Mouse (Mus musculus) midbrain, embryonic 11.5 days (tissue): Measurements from ENCODE around the gene Gm6993. TPM values are rescaled to one million over a fixed set of nuclear protein-coding genes. Genes with fewer than 3 reads are reported as not detected.
A peak's percentile ranks its signal among the peaks of the same experiment; 100 is the strongest.

Experiments
- ATAC-seq: fragments of 200-750 bp; cut with Nextera tagmentation; 2 replicates; pipeline ENCODE4 v1.8.0; 2017; ENCODE audit warnings: moderate TSS enrichment, moderate library complexity; ENCODE audit not compliant: low FRiP score
- DNase-seq: peaks from one replicate; pipeline ENCODE4 v3.0.0; 2015; ENCODE audit warnings: low spot score; ENCODE audit errors: missing footprints
- H3K27ac ChIP-seq: fragments of 300-500 bp; sonication (generic); 2 replicates; pipeline ENCODE4 v1.5.1; 2014; ENCODE audit warnings: low read depth, low read length
- H3K27me3 ChIP-seq: fragments of 300-500 bp; sonication (generic); 2 replicates; pipeline ENCODE4 v1.6.1; 2014; ENCODE audit warnings: mild to moderate bottlenecking, low read length, moderate library complexity, mixed read lengths; ENCODE audit not compliant: control insufficient read depth, insufficient read depth
- H3K36me3 ChIP-seq: fragments of 300-500 bp; sonication (generic); 2 replicates; pipeline ENCODE4 v1.6.1; 2014; ENCODE audit warnings: mild to moderate bottlenecking, low read length, moderate library complexity, mixed read lengths; ENCODE audit not compliant: control insufficient read depth, insufficient read depth
- H3K4me1 ChIP-seq: fragments of 300-500 bp; sonication (generic); 2 replicates; pipeline ENCODE4 v1.6.1; 2014; ENCODE audit warnings: low read length; ENCODE audit not compliant: control insufficient read depth, insufficient read depth
- H3K4me2 ChIP-seq: fragments of 300-500 bp; sonication (generic); 2 replicates; pipeline ENCODE4 v1.6.1; 2014; ENCODE audit warnings: mild to moderate bottlenecking, moderate library complexity
- H3K4me3 ChIP-seq: fragments of 300-500 bp; sonication (generic); 2 replicates; pipeline ENCODE4 v1.5.1; 2014; ENCODE audit warnings: low read depth, low read length
- H3K9ac ChIP-seq: fragments of 300-500 bp; sonication (generic); 2 replicates; pipeline ENCODE4 v1.6.1; 2014; ENCODE audit warnings: low read length
- H3K9me3 ChIP-seq: fragments of 300-500 bp; sonication (generic); 2 replicates; pipeline ENCODE4 v1.6.1; 2016; ENCODE audit warnings: low read length; ENCODE audit not compliant: control insufficient read depth
- WGBS: fragments of 180-500 bp; shearing (Covaris S2); extraction: QIAGEN DNeasy Blood & Tissue Kit; methylation state at CpG from one replicate; pipeline ENCODE4 v1.1.7; 2014; 5-methylcytosine and 5-hydroxymethylcytosine counted together
- polyA plus RNA-seq: library from polyadenylated mRNA; unstranded; fragments of >200 nt; fragmentation: Nextera tagmentation; extraction: Ambion mirVana; gene quantifications from 2 replicates; pipeline ENCODE4 v1.2.1, GENCODE M21; 2014

Gene Gm6993
- polyA plus RNA-seq, 1 experiment from 2014 or later = not detected

- H3K9me3 ChIP-seq = no peaks in the 10 kb centered on the region
- DNase-seq (peak; percentile 94), ATAC-seq (0 out of 2 replicates have a peak, but pooled peaks have one; percentile 30)
- H3K4me3 ChIP-seq = peak overlapping the region; percentile 34
- no peaks in the 10 kb centered on the region for H3K36me3 ChIP-seq
- under 1% methylated on average over 50 of the region's 50 CpGs for WGBS
- H3K27me3 ChIP-seq = peaks cover 40% of the 10 kb centered on the region
- H3K9ac ChIP-seq = 0 out of 2 replicates have a peak overlapping the region, but pooled peaks have one; percentile 5
- H3K4me2 ChIP-seq = peak overlapping the region; percentile 49
- no peak overlapping the region for H3K27ac ChIP-seq
- peaks cover 13% of the 10 kb centered on the region for H3K4me1 ChIP-seq
Observed at GRCm38 (mm10) chr12:31265722-31266431, 25.3 kb downstream of the Gm6993 start.

GRCm38 (mm10) chr12:31266686-31267085 lies 26.1 kb downstream of the Gm6993 start:
- ATAC-seq = no peak
- H3K27me3 ChIP-seq = peaks cover 40% of the 10 kb centered on the region
- WGBS = 4% methylated on average over 15 of the region's 15 CpGs
- peak overlapping the region; percentile 49 for H3K4me2 ChIP-seq
- H3K9me3 ChIP-seq = no peaks in the 10 kb centered on the region
- no peak overlapping the region for H3K9ac ChIP-seq
- H3K4me3 ChIP-seq = 0 out of 2 replicates have a peak overlapping the region, but pooled peaks have one; percentile 34
- H3K27ac ChIP-seq = no peak overlapping the region
- H3K36me3 ChIP-seq = no peaks in the 10 kb centered on the region
- peak; percentile 90 for DNase-seq
- peaks cover 15% of the 10 kb centered on the region for H3K4me1 ChIP-seq

- Histone ChIP-seq H3K9ac (no peak overlapping the region), H3K27me3 (peaks cover 40% of the 10 kb centered on the region), H3K9me3 (no peaks in the 10 kb centered on the region), H3K36me3 (no peaks in the 10 kb centered on the region), H3K4me3 (no peak overlapping the region), H3K4me2 (no peak overlapping the region), H3K4me1 (peaks cover 19% of the 10 kb centered on the region), H3K27ac (no peak overlapping the region)
- ATAC-seq (no peak), DNase-seq (no peak)
- 79% methylated on average over 4 of the region's 4 CpGs for WGBS
Observed at GRCm38 (mm10) chr12:31267363-31267762, 26.8 kb downstream of the Gm6993 start.

- Histone ChIP-seq H3K4me3 (no peak overlapping the region), H3K36me3 (no peaks in the 10 kb centered on the region), H3K27me3 (peaks cover 40% of the 10 kb centered on the region), H3K27ac (no peak overlapping the region), H3K9ac (no peak overlapping the region), H3K9me3 (no peaks in the 10 kb centered on the region), H3K4me2 (no peak overlapping the region), H3K4me1 (peaks cover 19% of the 10 kb centered on the region)
- ATAC-seq (no peak), DNase-seq (peak; percentile 60)
- WGBS = 77% methylated on average over 3 of the region's 3 CpGs
Observed at GRCm38 (mm10) chr12:31268315-31268714, 27.7 kb downstream of the Gm6993 start.

GRCm38 (mm10) chr12:31269020-31269597 lies 28.5 kb downstream of the Gm6993 start:
- peak; percentile 84 for DNase-seq
- ATAC-seq = no peak
- no peak overlapping the region for H3K4me3 ChIP-seq
- no peak overlapping the region for H3K4me2 ChIP-seq
- 78% methylated on average over 12 of the region's 12 CpGs for WGBS
- H3K9ac ChIP-seq = no peak overlapping the region
- peaks cover 36% of the 10 kb centered on the region for H3K27me3 ChIP-seq
- no peak overlapping the region for H3K27ac ChIP-seq
- H3K9me3 ChIP-seq = no peaks in the 10 kb centered on the region
- H3K4me1 ChIP-seq = peaks cover 19% of the 10 kb centered on the region
- H3K36me3 ChIP-seq = no peaks in the 10 kb centered on the region

GRCm38 (mm10) chr12:31270361-31270760 lies 29.8 kb downstream of the Gm6993 start:
- DNase-seq = peak; percentile 77
- H3K27me3 ChIP-seq = peaks cover 24% of the 10 kb centered on the region
- no peak for ATAC-seq
- WGBS = 88% methylated on average over 10 of the region's 10 CpGs
- no peak overlapping the region for H3K4me2 ChIP-seq
- H3K4me1 ChIP-seq = peaks cover 12% of the 10 kb centered on the region
- no peak overlapping the region for H3K27ac ChIP-seq
- no peaks in the 10 kb centered on the region for H3K36me3 ChIP-seq
- no peak overlapping the region for H3K4me3 ChIP-seq
- H3K9ac ChIP-seq = no peak overlapping the region
- no peaks in the 10 kb centered on the region for H3K9me3 ChIP-seq

- 64% methylated on average over 5 of the region's 5 CpGs for WGBS
- H3K36me3 ChIP-seq = no peaks in the 10 kb centered on the region
- no peak overlapping the region for H3K4me3 ChIP-seq
- no peak overlapping the region for H3K9ac ChIP-seq
- H3K27me3 ChIP-seq = peaks cover 19% of the 10 kb centered on the region
- ATAC-seq (no peak), DNase-seq (peak; percentile 79)
- no peaks in the 10 kb centered on the region for H3K9me3 ChIP-seq
- peaks cover 11% of the 10 kb centered on the region for H3K4me1 ChIP-seq
- no peak overlapping the region for H3K27ac ChIP-seq
- H3K4me2 ChIP-seq = no peak overlapping the region
Observed at GRCm38 (mm10) chr12:31270776-31271175, 30.2 kb downstream of the Gm6993 start.

GRCm38 (mm10) chr12:31271361-31272011 lies 30.9 kb downstream of the Gm6993 start:
- Histone ChIP-seq H3K27ac (no peak overlapping the region), H3K4me3 (no peak overlapping the region), H3K27me3 (peaks cover 12% of the 10 kb centered on the region), H3K4me1 (peaks cover 6% of the 10 kb centered on the region; the same call in 1 of the 2 replicates), H3K36me3 (no peaks in the 10 kb centered on the region), H3K9me3 (no peaks in the 10 kb centered on the region), H3K9ac (no peak overlapping the region), H3K4me2 (no peak overlapping the region)
- ATAC-seq = no peak
- DNase-seq = peak; percentile 88
- WGBS = 59% methylated on average over 16 of the region's 16 CpGs
